In genomic region chr16:43363316-43363715, GRCm38 (mm10) we compare ENCODE assay signal across 8 mouse cellular contexts.
DNase-seq lines count a peak whose midpoint lies in the region; ATAC-seq and TF ChIP-seq lines count a peak whose summit lies in the region.

No protein-coding gene starts in this region.

- H3K27me3 ChIP-seq in C2C12 (ENCODE audit: control insufficient read depth, insufficient read depth, insufficient read length), result no peaks in the 10 kb centered on the region
- H3K27me3 ChIP-seq in limb, embryonic 15.5 days, result no peaks in the 10 kb centered on the region

- H3K9ac ChIP-seq in limb, embryonic 15.5 days, result no peak overlapping the region

- peaks cover 37% of the 10 kb centered on the region for H3K79me3 ChIP-seq in C2C12 (ENCODE audit: low read depth)

- WGBS in limb, embryonic 15.5 days, result 50% methylated on average over 6 of the region's 6 CpGs

- no peak for ATAC-seq in limb, embryonic 15.5 days (ENCODE audit: insufficient number of reproducible peaks, low FRiP score, low TSS enrichment, low read depth)
- ATAC-seq in frontal cortex, adult (ENCODE audit: low TSS enrichment), result no peak

- H3K4me2 ChIP-seq in limb, embryonic 15.5 days, result 0 out of 2 replicates have a peak overlapping the region, but pooled peaks have one; percentile 5

- peaks cover 52% of the 10 kb centered on the region for H3K79me2 ChIP-seq in C2C12 (ENCODE audit: control insufficient read depth, insufficient read depth)

- peaks cover 19% of the 10 kb centered on the region for H3K4me1 ChIP-seq in bone marrow macrophage, adult 2 months (ENCODE audit: control insufficient read depth, insufficient read depth, low read length)
- H3K4me1 ChIP-seq in limb, embryonic 15.5 days, result peaks cover 12% of the 10 kb centered on the region

- no peak for TF ChIP-seq POLR2A in bone marrow macrophage, adult 2 months (IDR thresholded peaks at IDR 0.05; ENCODE audit: borderline replicate concordance, low read depth, low read length)

- H3ac ChIP-seq in C2C12 (ENCODE audit: control insufficient read depth, insufficient read length, low read depth), result peak overlapping the region; percentile 50

- no peak for TF ChIP-seq CTCF in C2C12 (IDR thresholded peaks at IDR 0.05; ENCODE audit: control insufficient read depth, insufficient read depth, insufficient read length)
- no peak for TF ChIP-seq CTCF in bone marrow macrophage, adult 2 months (IDR thresholded peaks at IDR 0.05; ENCODE audit: low read depth, low read length)

- no peaks in the 10 kb centered on the region for H3K36me3 ChIP-seq in C2C12 (ENCODE audit: control insufficient read depth, insufficient read depth)
- no peaks in the 10 kb centered on the region for H3K36me3 ChIP-seq in limb, embryonic 15.5 days

- H3K27ac ChIP-seq in bone marrow macrophage, adult 2 months (ENCODE audit: insufficient read depth, low read depth, low read length), result peak overlapping the region; percentile 97
- H3K27ac ChIP-seq in limb, embryonic 15.5 days, result peak overlapping the region; percentile 8; the same call in 1 of the 2 replicates

- no peaks in the 10 kb centered on the region for H3K9me3 ChIP-seq in limb, embryonic 15.5 days

- H3K4me3 ChIP-seq in C2C12 (ENCODE audit: insufficient read depth, poor library complexity, severe bottlenecking), result peak overlapping the region; percentile 33
- peak overlapping the region; percentile 61 for H3K4me3 ChIP-seq in bone marrow macrophage, adult 2 months (ENCODE audit: insufficient read depth, low read length)
- no peak overlapping the region for H3K4me3 ChIP-seq in limb, embryonic 15.5 days

- DNase-seq in kidney, adult 9 months, result peak; percentile 59
- DNase-seq in kidney, adult 11 months, result no peak
- DNase-seq in frontal cortex, postnatal 36 days (ENCODE audit: low spot score in 2 of 2), result no peak
- DNase-seq in urinary bladder, adult 2 months (ENCODE audit: low spot score), result no peak

TF ChIP-seq in C2C12, 6 proteins besides CTCF, POLR2A, EP300 and RAD21:
- no peak for TF ChIP-seq USF1 (IDR thresholded peaks at IDR 0.05; ENCODE audit: low read depth)
- TF ChIP-seq MYOG (IDR thresholded peaks at IDR 0.05; ENCODE audit: control insufficient read depth, extremely low read depth, insufficient read length), result no peak
- no peak for TF ChIP-seq MYOD1 (IDR thresholded peaks at IDR 0.05; ENCODE audit: control insufficient read depth, insufficient read length, low read depth)
